Mouse (Mus musculus): Measurements from ENCODE around the gene Slc27a3. TPM values are rescaled to one million over a fixed set of nuclear protein-coding genes. Genes with fewer than 3 reads are reported as not detected.

Gene Slc27a3
- total RNA-seq (2015; ENCODE audit: low replicate concordance): not detected in 2 replicates
- 1.0 TPM in 1 of 2 replicates, not detected in the other for total RNA-seq (2017; ENCODE audit: low replicate concordance)

DNA sequence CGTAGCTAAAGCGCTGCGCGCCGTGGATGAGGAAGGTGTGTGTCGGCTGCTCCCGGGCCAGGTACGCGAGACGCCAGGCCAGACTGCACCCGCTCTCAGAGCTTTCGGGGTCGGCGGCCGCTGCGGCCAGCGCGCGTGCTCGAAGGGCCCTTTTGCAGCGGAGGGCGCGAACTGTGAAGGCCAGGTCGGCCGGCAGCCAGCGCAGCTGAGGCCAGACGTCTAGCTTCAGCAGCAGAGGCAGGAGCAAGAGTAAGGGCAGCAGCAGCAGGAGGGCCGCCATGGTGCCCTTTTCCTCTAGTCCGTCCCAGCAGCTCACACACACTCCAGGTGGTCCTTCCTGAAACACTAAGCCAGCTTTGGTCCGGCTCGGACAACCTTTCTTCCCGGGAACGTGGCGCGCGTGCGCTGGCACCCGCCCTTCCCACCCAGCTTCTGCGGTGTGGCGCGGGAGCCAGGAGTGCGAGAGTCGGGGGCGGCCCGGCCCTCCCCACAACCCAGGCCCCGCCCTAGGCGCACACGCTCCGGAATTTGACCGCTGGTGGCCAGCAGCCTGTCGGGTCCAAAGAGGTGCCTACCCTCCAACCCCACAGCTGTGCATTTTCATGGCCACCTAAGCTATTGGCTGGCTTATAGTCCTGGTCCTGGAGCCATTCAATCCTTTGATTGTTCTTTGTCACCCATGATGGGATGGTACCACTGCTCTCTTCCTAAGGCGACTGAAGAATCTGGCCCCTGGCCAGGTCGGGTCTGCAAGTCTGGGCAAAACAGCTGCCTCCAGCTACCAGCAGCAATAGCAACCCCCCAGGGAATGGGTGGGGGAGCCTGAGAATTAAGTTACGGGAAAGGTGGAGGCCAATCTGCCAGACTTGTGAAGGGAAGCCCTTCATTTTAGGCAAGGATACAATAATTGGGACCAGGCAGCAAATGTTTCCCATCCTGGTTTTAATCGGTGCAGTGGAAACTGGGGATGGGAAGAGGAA, at the start of gene Slc27a3:
Gene Slc27a3, minus strand, starts transcription at position 428 of the 980 bp plus-strand sequence.
- no peak for ATAC-seq (replicated peaks; ENCODE audit: low FRiP score, poor library complexity, severe bottlenecking)

DNA sequence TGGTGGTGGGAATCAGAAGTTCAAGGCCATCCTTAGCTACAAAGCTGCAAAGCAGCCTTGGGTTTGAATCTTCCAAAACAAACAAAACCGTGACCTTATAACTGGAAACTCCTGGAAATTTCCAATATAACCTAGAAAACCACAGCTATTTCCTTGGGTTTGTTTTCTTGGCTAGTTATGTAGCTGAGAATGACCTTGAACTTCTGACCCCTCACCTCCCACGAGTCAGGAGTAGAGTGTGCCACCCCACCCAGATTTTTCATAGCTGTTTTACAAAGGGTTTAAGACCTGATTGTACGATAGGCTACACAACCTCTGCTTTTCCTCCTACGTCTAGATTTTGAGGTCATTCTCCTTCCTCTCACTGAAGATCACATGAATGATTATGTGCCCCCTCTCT, 47.4 kb upstream of the Slc27a3 start:
- no peak for ATAC-seq (replicated peaks; ENCODE audit: low FRiP score, poor library complexity, severe bottlenecking)

DNA sequence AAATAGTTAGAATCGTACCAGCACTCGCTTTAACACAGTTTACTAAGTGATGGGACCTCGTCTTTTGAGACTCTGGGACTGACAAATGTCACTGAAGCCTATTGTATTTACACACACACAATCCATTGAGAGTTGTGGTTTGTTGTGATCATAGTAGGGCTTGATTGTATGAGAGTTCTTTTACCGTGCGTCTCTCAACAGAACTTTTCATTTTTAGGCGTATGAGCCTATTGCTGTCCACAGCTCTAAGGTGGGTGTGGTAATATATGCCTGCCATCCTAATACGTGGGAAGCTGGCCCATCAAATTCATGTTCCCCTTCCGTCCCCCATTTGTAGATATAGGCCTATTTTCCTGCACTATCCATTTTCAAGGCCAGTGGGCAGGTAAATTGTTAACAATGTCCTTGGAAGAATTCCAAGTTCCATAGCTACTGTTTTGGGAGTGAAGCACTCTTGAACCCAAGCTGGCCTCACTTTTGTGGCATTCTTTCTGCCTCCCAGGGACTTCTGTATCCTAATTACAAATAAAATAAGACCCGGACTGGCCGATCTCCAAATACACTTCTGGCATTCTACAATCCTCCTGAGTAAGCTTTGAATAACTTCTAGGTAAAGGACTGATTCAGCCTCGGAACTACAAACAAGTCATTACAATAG, 44.5 kb upstream of the Slc27a3 start:
- ATAC-seq (replicated peaks; ENCODE audit: low FRiP score, poor library complexity, severe bottlenecking): no peak

DNA sequence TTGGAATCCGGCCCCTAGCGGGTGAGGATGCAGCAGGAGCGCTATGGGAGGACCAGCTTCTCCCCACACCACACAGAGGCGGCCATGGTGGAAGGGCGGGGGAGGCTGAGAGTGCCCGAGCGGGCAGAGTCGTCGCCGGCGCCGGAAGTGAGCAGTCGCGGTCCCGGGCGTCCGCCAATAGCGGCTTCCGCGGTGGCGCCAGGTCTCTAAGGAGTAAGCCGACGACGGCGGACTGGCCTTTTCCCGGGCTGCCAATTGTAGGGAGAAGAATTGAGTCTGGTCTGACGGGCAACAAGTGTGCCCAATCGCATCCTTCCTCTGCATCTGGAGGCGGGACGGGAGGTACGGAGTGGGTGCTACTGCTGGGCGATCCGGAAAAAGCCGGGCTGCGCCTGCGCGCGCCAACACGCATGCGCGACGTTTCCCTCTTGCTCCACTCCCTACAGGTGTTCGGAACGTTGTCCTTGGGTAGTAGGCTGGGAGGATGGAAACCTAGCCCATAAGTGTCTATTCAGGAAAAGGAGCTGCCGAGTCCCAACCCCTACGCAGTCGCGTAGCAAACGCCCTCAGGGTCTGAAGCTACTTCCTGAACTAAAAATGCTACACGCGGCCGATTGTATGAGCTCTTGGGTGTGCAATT, 43.8 kb upstream of the Slc27a3 start, which contains the start of gene Ints3:
Gene Ints3, minus strand, starts transcription at position 242 of the 640 bp plus-strand sequence.
- ATAC-seq (replicated peaks; ENCODE audit: low FRiP score, poor library complexity, severe bottlenecking): peak; percentile 96

DNA sequence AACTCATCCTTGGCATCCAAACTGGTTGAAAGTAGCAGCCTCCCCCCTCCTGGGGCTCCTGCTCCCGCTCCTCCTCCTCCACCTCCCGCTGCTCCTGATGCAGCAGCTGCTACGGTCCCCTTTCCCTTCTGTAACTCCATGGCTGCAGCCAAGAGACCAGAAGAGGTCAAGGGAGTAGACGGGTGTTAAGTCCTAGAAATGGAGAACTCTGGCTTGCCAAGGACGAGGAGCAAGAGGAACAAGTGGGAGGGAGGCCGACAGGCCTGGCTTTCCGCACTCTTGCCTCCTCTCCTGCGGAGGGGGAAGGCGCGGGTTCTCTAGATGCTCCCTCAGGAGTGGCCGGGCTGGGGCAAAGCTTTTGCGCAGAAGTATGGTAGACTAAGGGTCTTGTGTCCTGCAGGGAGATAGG, 43.1 kb upstream of the Slc27a3 start:
- peak; percentile 48 for ATAC-seq (replicated peaks; ENCODE audit: low FRiP score, poor library complexity, severe bottlenecking)

DNA sequence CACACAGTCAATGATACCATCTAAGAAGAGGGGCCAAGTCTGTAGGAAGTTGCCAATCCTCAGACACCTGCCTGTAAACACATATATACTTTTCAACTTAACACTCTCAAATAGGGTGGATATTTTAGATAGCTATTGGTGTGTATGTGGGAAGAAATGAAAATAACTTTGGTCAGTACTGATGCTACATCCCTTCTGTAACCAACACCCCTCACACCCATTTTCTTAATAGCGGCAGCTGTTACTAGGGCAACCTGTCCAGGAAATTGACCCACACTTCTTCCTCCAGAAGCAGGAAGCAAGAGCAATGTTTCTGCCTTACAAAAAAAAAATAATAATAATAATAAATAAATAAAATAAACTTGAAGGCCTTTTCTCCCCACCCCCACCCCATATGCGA, 42.6 kb upstream of the Slc27a3 start:
- no peak for ATAC-seq (replicated peaks; ENCODE audit: low FRiP score, poor library complexity, severe bottlenecking)

DNA sequence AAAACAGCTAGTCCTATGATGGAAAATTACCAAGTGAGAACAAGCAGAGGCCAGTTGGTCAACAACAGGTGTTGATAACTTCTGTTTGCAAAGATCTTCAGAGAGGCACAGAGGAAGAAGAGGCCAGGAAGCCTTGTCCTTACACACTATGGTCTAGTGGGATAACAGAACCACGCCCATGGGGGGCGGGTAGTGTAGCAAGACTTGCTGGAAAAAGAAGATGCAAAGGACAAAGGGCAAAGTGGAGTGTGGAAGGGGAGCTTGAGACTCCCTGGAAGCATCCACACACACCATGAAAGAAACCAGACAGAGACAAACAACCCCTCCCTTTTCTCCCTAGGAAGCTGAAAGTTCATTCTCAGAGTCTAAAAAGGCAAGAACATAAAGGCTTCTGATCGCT, 39.8 kb upstream of the Slc27a3 start:
- no peak for ATAC-seq (replicated peaks; ENCODE audit: low FRiP score, poor library complexity, severe bottlenecking)

DNA sequence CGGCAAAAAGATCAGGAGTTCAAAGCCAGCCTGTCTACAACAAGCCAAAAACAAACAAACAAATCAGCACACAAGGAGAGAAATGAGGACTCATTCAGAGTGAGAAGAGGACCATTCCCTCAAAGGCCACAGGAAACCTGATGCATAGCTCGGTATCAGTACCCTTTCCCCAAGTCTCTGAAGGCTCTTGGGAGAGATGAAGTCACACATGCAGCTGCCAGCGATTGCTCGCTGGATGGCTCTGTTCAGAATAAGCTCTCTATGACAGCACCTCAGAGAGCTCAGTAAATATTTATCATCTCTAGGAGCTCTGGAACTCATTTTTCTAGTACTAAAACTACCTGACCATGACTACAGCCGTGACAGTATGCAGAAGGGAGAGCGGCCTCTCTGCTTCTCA, 38.4 kb upstream of the Slc27a3 start:
- ATAC-seq (replicated peaks; ENCODE audit: low FRiP score, poor library complexity, severe bottlenecking): no peak

DNA sequence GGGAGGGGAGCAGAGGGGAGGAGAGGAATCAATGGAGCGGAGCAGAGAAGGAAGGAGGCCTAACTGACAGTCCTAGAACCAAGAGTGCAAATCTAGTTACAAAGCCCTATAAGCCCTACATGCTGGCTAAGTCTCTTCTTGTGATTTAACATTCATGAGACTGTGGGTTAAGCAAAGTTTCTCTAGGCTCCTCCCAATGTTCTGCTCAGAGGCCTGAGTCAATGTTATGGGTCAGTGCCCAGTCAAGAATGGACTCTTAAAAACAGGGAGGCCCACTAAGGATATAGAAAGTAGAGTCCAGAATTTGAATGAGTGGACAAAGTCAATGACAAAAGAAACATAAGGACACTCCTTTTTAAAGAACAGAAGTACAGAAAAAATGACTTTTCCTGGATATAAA, 37.8 kb upstream of the Slc27a3 start:
- ATAC-seq (replicated peaks; ENCODE audit: low FRiP score, poor library complexity, severe bottlenecking): no peak

DNA sequence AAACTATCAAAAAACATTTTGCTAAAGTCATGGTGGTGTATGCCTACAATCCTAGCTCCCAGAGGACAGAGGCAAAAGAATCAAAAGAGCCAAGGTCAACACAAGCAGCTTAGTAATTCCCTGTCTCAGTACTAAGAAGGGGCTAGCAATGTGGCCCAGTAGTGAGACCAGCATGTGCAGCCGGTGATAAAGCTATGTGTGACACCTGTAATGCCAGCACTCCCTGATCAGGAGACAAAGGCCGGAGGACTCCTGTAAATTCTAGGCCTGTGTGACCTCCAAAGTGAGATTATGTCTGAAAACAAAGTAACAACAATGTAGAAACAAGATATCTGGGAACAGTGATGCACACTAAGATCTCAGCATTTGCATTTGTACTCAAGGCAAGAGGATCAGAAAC, 35.8 kb upstream of the Slc27a3 start:
- no peak for ATAC-seq (replicated peaks; ENCODE audit: low FRiP score, poor library complexity, severe bottlenecking)

DNA sequence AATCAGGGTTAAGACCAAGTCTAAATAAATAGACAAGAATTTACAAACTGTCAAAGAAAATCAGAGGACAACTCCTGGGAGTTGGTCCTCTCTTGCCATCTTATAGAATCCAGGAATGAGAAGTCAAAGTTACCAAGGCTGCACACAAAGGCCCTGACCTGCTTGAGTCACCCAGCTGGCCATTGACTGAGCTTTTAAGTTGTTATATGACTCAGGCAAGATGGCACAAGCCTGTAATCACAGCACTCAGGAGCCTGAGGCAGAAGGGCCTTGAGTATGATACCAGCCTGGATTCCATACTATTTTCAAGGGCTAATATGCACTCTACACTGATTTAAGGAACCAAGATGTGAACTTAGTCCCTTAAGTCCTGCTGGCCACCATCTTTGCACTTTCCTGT, 33.8 kb upstream of the Slc27a3 start:
- no peak for ATAC-seq (replicated peaks; ENCODE audit: low FRiP score, poor library complexity, severe bottlenecking)

DNA sequence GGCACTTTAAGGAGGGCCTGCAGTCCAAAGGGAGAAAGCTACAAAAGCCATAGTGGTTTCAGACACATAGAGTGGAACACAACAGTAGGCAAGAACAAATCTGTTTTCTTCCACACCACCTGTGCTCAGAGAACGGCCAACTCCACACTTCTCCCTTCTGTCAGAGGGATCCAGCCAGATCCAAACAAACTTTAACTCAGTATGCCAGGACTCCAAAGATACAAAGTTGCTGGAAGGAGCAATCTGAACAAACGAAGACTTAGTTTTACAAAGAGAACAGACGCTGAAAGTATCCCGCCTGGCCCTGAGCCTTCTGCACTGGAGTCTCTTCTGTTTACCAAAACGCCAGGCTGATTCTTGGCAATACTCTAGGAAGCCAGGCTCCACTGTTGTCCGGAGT, 31.0 kb upstream of the Slc27a3 start:
- no peak for ATAC-seq (replicated peaks; ENCODE audit: low FRiP score, poor library complexity, severe bottlenecking)

DNA sequence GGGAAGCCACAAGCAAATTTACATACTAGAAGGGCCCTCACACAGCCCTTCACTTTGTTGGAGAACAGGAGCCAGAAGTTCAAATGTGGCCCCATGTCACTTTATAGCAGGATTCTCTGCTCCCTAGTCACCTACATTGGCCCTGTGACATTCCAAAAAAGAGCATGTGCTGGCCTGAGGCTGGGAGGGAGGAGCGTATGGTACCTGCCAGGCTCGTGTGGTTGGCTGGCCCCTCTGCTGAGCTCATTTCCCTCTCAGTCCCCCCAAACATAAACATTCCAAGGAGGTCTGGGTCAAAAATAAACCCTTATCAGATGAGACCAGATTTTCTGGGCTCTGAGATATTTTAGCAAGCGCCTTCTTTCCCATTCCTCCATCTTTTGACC, 23.3 kb upstream of the Slc27a3 start:
- ATAC-seq (replicated peaks; ENCODE audit: low FRiP score, poor library complexity, severe bottlenecking): 0 out of 2 replicates have a peak, but pooled peaks have one; percentile 15

DNA sequence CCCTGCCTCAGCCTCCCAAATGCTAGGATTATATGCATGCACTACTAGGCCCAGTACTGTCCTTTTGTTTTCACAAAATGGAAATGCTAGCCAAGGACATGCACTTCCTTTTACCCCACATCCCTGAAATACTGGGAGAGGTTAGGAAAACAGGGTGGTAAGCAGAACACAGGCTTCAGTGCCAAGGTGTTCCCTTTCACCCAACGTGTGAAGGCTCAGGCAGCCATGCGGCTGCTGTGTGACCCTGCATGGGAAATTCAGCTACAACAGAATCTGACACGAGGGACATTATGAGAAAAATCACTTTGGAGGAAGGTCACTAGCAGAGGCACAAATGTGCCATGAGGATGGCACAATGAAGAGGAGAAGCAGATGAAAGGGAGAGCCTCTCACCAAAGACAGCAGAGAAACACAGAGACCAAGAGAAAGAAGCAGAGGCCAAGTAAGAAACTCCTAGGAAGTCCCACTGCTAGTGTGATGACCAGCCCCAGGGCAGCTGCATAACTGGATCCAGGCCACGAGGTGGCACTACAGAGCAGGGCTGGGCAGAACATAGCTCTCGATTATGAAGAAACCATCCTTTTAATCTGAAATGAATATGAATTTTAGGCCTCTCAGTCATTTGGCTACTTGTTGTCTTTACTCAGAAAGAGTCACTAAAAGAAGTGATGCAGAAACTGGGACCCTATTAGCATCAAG, 22.7 kb upstream of the Slc27a3 start:
- ATAC-seq (replicated peaks; ENCODE audit: low FRiP score, poor library complexity, severe bottlenecking): peak; percentile 87

DNA sequence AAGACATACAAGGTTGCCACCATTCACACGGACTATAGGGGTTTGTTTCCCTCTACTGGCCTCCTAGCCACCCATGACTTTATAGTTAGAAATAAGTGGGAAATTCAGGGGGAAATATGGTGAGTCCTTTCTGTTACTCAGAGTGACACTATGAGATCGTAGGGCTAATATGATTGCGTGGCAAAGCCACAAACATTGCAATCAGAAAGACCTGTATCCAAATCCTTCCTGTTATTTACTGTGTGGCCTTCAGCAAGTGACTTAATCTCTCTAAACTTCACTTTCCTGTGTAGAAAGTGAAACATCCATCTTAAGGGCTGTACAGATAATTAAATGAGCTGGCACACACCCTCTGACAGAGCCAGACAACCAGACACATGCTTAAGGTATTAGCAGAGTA, 19.0 kb upstream of the Slc27a3 start:
- ATAC-seq (replicated peaks; ENCODE audit: low FRiP score, poor library complexity, severe bottlenecking): no peak

DNA sequence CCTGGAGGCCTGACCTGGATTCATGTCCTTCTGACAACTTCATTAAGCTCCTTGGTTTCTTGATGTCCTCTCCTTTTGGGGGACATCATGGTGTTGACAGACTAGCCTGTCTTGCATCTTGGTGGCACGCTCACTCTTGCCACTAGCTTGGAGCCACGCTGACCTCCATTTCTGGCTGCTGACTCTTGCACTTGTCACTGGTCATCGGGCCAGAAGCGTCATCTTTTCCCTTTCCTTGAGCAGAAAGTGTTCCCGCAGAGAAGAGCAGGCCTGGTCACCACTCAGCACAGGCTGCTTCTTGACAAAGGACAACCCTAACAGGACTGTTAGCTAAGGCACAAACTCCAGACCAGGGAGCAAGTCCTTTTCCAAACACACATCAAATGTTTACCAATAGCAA, 16.7 kb upstream of the Slc27a3 start:
- ATAC-seq (replicated peaks; ENCODE audit: low FRiP score, poor library complexity, severe bottlenecking): no peak

DNA sequence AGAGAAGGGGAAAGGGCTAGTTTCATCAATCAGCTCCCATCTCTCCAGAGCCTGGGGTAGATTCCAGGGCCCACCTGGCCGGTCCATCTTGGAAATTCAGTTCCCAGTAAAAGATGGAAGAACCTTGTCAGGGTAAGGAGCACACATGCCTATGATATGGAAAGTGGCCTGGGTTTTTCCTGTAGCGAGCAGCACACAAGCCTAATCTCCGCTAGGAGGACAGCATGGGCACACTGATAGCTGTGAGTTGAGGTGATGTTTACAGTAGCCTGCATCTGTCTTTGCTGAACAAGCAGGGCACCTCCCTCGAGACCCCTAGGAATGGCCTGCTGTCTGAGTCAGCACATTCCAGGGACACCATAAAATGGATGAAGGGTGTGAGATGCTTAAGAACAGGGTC, 14.9 kb upstream of the Slc27a3 start:
- no peak for ATAC-seq (replicated peaks; ENCODE audit: low FRiP score, poor library complexity, severe bottlenecking)

DNA sequence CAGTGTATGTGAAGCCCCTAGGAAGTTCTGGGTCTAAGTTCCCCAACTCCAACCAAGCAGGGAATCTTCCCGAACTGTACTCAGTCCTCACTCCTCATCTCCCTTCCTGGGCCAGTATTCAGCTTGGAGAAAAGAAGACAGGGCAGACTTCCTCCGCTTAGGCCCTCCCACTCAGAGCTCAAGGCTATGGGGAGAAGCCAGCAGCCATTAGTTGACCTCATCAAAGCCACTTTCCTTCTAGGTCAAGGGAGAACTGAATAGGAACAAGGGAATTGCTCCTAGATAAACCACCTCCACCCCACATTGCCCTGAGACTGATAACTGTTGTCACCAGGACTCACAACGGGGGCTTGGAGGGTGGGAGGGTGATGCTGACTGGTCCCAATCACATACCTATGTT, 14.4 kb upstream of the Slc27a3 start:
- no peak for ATAC-seq (replicated peaks; ENCODE audit: low FRiP score, poor library complexity, severe bottlenecking)

DNA sequence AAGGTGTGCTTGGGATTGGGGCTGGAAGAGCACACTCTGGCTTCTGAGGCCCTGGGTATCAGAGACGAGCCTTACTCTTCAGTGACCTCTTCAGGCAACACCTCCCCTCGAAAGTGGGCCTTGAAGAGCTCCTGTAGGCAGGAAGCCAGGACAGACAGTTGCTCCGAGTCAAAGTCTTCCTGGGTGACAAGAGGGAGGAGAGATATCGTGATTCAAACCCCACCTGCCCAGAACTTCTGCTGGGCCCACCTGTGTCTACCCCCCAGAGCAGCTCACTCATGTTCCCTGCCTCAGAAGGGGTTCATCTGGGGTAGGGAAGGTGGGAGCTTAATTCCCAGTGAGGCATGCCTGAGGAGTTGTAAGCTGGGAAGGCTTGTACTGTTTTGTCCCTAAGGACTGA, 11.3 kb upstream of the Slc27a3 start:
- ATAC-seq (replicated peaks; ENCODE audit: low FRiP score, poor library complexity, severe bottlenecking): no peak

DNA sequence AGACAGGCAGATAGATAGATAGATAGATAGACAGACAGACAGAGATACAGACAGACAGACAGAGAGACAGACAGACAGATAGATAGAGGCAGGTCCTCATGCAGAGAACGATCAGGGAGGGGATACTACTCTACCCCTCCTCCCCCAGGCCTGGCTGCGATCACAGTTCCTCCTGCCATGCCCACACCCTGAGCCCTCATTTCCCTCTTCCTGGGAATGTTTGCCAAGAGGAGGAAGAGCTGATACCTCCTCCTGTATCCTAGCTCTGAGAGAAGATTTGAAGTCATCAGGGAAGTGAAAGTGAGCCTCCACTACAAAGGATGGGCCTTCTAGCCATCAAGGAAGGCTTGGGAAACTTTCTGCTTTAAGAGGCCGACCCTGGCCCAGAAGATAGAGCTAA, 5.9 kb upstream of the Slc27a3 start:
- ATAC-seq (replicated peaks; ENCODE audit: low FRiP score, poor library complexity, severe bottlenecking): no peak

Measured in erythroid progenitor cell, adult 5-6 weeks (primary cell).